Mouse (Mus musculus): ENCODE results near the gene Peli3. TPM values are rescaled to one million over a fixed set of nuclear protein-coding genes. Genes with fewer than 3 reads are reported as not detected.

The Peli3 gene
- total RNA-seq, 2 experiments from 2014 or later = 1.0 to 1.3 TPM

DNA sequence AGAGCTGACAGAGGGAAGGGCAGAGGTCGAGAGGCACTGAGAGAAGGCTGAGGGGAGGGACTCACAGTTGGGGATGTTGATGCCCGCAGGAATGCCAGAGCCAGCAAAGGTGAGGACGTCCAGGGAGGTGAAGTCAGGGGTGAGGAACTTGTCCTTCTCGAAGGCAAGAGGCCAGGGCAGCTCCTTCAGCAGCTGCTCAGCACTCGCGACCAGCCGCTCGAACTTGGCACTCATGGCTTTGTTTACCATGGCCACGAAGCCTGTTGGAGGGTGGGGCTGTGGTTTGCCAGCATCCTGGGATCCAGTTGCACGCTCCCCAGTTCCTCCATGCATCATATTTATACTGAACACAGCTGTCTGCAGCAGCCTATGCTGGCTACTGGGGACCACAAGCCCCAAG lies 26.1 kb downstream of the Peli3 start:
- DNase-seq (ENCODE audit: low spot score) = no peak
- intact Hi-C loops (cut with DNase I) = no loop called here

- intact Hi-C loops (cut with DNase I) = no loop called here
- no peak for DNase-seq (ENCODE audit: low spot score)
Observed at GRCm38 (mm10) chr19:4915924-4916603, 26.9 kb downstream of the Peli3 start.

DNA sequence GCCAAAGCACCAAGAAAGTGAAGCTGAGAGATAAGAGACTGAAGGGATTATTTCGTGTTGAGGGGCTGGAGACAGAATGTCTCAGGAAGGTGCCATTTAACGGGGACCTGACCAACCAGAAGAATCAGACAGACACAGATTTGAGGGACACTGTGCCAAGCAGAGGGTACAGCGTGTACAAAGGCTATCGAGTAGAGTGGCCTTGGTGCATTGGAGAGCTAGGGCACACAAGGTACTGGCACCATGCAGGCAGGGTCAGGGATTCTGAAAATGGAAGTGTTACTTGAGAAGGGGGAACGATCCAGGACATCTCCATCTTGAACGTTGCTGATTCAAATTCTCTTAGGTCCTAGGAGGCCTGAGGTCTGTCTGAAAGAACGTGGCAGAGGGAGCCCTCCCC lies 33.6 kb downstream of the Peli3 start:
- DNase-seq (ENCODE audit: low spot score) = no peak
- intact Hi-C loops (cut with DNase I) = loop anchor here (5.0 kb wide), 1 partner anchor 152 kb away; the partner anchor contains the start of gene Rbm4b

DNA sequence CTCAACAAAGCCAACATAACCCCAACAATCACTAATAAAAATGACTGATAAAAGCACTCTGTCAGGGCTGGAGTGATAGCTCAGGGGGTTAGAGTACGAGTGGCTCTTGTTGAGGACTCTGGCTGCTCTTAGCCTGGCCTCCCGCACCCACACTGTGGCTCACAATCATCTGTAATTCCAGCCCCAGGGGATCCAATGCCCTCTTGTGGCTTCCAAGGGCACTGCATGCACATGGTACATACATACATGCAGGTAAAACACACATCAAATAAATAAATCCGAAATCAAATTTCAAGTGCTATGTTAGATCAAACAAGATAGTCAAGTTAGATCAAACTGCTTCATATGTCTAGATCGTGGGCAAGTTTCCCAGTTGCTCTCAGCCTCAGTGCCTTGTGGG lies 34.8 kb downstream of the Peli3 start:
- DNase-seq (ENCODE audit: low spot score) = no peak
- intact Hi-C loops (cut with DNase I) = loop anchor here (5.0 kb wide), 1 partner anchor 151 kb away; the partner anchor contains the start of gene Rbm4b

DNA sequence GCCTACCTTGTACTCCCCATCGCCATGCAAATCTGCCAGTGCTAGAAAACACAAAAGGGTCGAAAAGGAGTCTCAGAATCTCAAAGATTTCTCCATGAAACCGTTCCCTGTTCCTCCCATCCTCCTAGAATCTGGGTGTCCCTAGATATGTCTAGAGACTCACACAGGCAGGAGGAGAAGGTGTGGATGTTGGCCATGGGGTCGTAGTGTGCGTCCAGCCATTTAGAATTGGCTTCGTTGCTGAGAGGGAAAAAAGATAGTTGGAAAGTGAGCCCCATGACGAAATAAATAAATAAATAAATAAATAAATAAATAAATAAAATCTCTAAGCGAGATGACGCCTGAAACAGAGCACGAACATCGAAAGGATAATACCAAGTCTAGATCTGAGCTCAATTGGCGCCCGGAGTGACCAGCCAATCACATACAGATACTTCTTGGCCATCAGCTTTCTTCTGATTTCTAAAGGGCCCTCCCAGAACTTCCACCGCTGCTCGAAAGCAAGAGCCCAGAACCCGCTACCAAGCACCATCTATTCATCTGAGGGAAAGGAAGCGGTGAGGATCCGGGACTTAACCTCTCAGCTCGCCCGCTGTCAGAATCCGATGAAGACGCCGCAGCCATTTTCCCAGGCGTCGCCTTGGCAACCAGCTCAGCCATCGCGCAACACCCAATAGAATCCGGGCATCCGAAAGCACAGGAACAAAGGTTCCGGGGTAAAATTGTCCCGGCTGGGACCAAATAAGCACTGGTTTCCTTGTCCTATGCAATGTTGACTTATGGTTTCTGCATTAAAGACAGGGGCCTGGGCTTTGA lies 36.7 kb downstream of the Peli3 start, which contains the start of gene Bbs1:
Gene Bbs1, minus strand, starts transcription at position 650 of the 816 bp plus-strand sequence.
- DNase-seq (ENCODE audit: low spot score) = peak; percentile 47
- intact Hi-C loops (cut with DNase I) = loop anchor here (5.0 kb wide), 1 partner anchor 149 kb away; the partner anchor contains the start of gene Rbm4b

DNA sequence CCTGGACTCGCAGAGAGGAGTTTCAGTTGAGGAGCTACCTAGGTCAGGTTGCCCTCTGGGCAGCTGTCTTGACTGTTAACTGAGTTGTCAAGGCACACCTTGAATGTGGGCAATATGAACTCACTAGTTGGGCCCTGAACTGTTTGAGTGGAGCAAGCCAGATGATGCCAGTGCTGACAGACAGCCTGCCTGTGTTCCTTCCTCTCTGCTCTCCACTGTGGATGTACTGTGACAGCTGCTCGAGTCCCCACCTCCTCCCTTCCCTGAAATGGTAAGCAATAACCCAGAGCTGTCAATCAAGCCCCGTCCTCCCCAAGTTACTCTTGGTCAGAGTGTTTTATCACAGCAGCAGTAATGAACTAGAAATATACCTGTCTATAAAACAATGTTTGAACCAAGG lies 43.0 kb downstream of the Peli3 start:
- intact Hi-C loops (cut with DNase I) = no loop called here
- no peak for DNase-seq (ENCODE audit: low spot score)

- intact Hi-C loops (cut with DNase I) = no loop called here
Observed at GRCm38 (mm10) chr19:4898972-4899371, 44.0 kb downstream of the Peli3 start.

GRCm38 (mm10) chr19:4896780-4897520 lies 46.0 kb downstream of the Peli3 start:
- intact Hi-C loops (cut with DNase I) = no loop called here
- DNase-seq (ENCODE audit: low spot score) = no peak

More at GRCm38 (mm10) chr19:4898972-4899371, 44.0 kb downstream of the Peli3 start:
- no peak for DNase-seq (ENCODE audit: low spot score)

DNA sequence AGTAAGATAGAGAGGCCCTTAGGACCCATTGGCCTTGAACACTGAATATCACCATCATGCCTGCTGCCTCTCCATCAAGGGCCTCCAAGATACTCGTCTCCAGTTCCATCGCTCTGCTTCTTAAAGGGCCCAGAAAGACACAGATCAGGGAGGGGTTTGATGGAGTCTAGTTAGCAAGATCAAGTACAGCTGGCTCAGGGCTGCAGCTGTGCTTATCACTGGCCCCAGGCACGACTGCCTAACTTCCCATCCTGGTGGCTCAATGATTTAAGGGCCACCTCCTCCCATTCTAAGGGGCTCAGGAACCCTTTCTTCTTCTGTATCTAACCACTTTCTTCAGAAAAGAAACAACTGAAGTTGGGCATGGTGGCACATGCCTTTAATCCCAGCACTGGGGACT lies 51.1 kb downstream of the Peli3 start:
- DNase-seq (ENCODE audit: low spot score) = no peak
- intact Hi-C loops (cut with DNase I) = no loop called here

DNA sequence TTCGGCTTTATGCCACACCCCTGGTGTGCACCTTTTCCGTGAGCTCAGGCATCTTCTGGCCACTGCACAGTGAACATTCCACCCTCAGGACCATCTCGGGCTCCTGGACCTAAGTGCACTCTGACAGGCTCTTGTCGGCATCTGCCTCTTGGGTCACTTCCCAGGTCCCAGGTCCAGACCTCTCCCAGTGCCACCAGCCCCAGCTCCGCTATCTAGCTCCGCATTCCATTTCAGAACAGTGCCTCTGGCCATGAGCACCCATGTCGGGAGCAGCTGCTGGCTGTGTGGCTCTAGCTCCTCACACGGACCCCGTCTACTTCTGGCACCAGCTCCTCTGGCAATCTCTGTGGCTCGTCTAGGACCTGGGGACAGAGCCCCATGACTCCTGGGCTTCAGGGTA lies 53.1 kb downstream of the Peli3 start:
- intact Hi-C loops (cut with DNase I) = no loop called here
- no peak for DNase-seq (ENCODE audit: low spot score)

DNA sequence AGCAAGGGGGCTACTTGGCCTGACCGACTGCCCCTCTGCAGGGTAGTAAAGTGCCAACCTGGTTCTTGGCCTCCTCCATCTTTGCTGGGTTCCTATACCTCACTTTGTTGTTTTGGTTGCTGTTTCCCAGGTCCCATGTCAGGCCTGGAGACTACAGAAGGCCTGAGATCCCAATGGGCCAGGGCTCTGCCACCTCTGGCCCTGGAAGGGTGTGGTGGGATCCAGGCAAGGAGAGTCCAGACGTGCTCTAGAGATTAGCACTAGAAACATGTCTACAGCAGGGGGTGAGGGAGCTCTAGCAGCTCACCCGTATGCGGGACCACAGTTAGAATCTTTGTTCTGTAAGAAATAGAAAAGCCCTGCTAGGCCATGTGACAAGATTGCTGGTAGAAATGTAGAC lies 59.0 kb downstream of the Peli3 start:
- no peak for DNase-seq (ENCODE audit: low spot score)
- intact Hi-C loops (cut with DNase I) = no loop called here

Other genes starting within 250 kb of the Peli3 start
- gene Gm960, start 244.5 kb downstream of the Peli3 start, total RNA-seq (2021) = not detected
- under 1 TPM; 0.31 to 0.60 TPM for gene Sptbn2, start 232.0 kb downstream of the Peli3 start, total RNA-seq (2021)
- 1 to 10 TPM; 6.7 to 7.4 TPM for gene Rbm4b, start 186.6 kb downstream of the Peli3 start, total RNA-seq (2021)
- gene Rbm4, start 149.2 kb downstream of the Peli3 start, total RNA-seq (2021) = 10 to 100 TPM; 45.7 to 48.0 TPM
- gene Gm21992, start 131.5 kb downstream of the Peli3 start, total RNA-seq (2021) = 10 to 100 TPM; 12.7 to 17.2 TPM
- gene Rbm14, start 131.5 kb downstream of the Peli3 start, total RNA-seq (2021) = 10 to 100 TPM; 15.3 to 25.9 TPM
- 10 to 100 TPM; 26.2 to 26.6 TPM for gene Ccs, start 103.8 kb downstream of the Peli3 start, total RNA-seq (2021)
- not detected for gene Ccdc87, start 103.8 kb downstream of the Peli3 start, total RNA-seq (2021)
- 10 to 100 TPM; 77.9 to 82.6 TPM for gene Ctsf, start 88.0 kb downstream of the Peli3 start, total RNA-seq (2021)
- under 1 TPM; 0.42 to 0.53 TPM for gene Actn3, start 65.2 kb downstream of the Peli3 start, total RNA-seq (2021)
- gene Zdhhc24, start 64.5 kb downstream of the Peli3 start, total RNA-seq (2021) = 1 to 10 TPM; 2.6 to 4.0 TPM
- gene Bbs1, start 36.5 kb downstream of the Peli3 start, total RNA-seq (2021) = 1 to 10 TPM; 4.0 to 4.1 TPM
- 10 to 100 TPM; 17.5 to 19.6 TPM for gene Dpp3, start 14.8 kb downstream of the Peli3 start, total RNA-seq (2021)
- 10 to 100 TPM; 70.9 to 73.2 TPM for gene Mrpl11, start 19.0 kb upstream of the Peli3 start, total RNA-seq (2021)
- under 1 TPM in 1 of 2 experiments, not detected in 1; 0.06 TPM for gene Npas4, start 47.2 kb upstream of the Peli3 start, total RNA-seq (2021)
- 10 to 100 TPM; 12.2 to 13.3 TPM for gene Slc29a2, start 80.7 kb upstream of the Peli3 start, total RNA-seq (2021)
- gene B4gat1, start 95.7 kb upstream of the Peli3 start, total RNA-seq (2021) = 10 to 100 TPM; 47.0 to 47.3 TPM
- 1 to 10 TPM; 2.2 TPM for gene AC124502.3, start 95.8 kb upstream of the Peli3 start, total RNA-seq (2021)
- 10 to 100 TPM; 11.4 to 12.3 TPM for gene Brms1, start 98.2 kb upstream of the Peli3 start, total RNA-seq (2021)
- gene Rin1, start 107.4 kb upstream of the Peli3 start, total RNA-seq (2021) = 1 to 10 TPM; 1.6 to 3.4 TPM
- gene Cd248, start 125.0 kb upstream of the Peli3 start, total RNA-seq (2021) = 10 to 100 TPM; 15.3 to 16.1 TPM
- 1 to 10 TPM; 4.0 to 4.8 TPM for gene Tmem151a, start 142.4 kb upstream of the Peli3 start, total RNA-seq (2021)
- 10 to 100 TPM; 91.5 to 92.6 TPM for gene Yif1a, start 145.4 kb upstream of the Peli3 start, total RNA-seq (2021)
- under 1 TPM in 1 of 2 experiments, not detected in 1; 0.18 TPM for gene Cnih2, start 155.4 kb upstream of the Peli3 start, total RNA-seq (2021)
- 100 to 1,000 TPM; 178 to 189 TPM for gene Rab1b, start 163.9 kb upstream of the Peli3 start, total RNA-seq (2021)
- gene Klc2, start 175.4 kb upstream of the Peli3 start, total RNA-seq (2021) = 10 to 100 TPM; 47.1 to 53.0 TPM

Measured in heart, postnatal 25 days (tissue).